8 mouse cellular contexts compared by ENCODE assay signal in the genomic region with DNA sequence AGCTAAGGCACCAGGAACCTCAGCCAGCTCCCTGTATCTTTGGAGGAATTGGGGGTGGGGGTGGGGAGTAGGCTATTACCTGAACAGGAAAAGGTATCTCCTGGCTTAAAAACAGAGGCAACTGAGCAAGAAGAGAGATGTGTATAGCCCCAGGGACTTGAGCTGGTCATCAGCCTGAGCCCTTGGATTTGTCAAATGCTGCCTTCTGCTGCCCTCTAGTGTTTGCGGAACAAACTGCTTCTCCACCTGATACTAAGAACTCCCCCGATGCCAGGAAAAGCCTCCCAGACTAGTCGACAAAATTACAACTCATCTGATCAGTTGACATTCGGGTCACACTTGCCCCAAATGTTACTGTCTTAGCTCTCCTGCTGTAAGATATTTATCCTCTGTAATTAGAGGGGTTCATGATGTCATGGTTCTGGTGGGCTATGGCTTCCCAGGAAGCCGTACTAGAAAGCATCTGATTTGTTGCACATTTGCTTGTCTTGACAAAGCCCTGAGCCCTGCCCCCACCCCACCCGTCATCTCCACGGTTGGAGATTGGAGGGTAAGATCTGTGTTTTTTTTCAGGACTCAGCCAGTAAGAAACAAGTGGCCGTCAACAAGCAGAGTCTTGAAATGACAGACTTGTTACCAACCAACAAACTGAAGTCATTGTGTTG. TPM values are rescaled to one million over a fixed set of nuclear protein-coding genes. Genes with fewer than 3 reads are reported as not detected.
DNase-seq lines count a peak whose midpoint lies in the region; ATAC-seq lines count a peak whose summit lies in the region.

No protein-coding gene starts in this region.

- H3K9ac ChIP-seq in lung, embryonic 16.5 days (ENCODE audit: low read length): no peak overlapping the region

- peaks cover 17% of the 10 kb centered on the region for H3K36me3 ChIP-seq in hindbrain, embryonic 10.5 days
- no peaks in the 10 kb centered on the region for H3K36me3 ChIP-seq in lung, embryonic 16.5 days (ENCODE audit: control insufficient read depth, insufficient read depth, low read length)

- DNase-seq in MN1 (ENCODE audit: low spot score): peak; percentile 60
- peak; percentile 74 for DNase-seq in cerebellum, adult 8-10 months
- DNase-seq in hindbrain, embryonic 10.5 days (ENCODE audit: low spot score): peak; percentile 82
- peak; percentile 82 for DNase-seq in layer of hippocampus, adult 9-10 months (ENCODE audit: low spot score)
- peak; percentile 63 for DNase-seq in ovary, postnatal 36 days (ENCODE audit: low spot score)
- DNase-seq in thymus, postnatal 14 days: peak; percentile 66

- WGBS in hindbrain, embryonic 10.5 days: 16% methylated on average over 8 of the region's 8 CpGs
- WGBS in lung, embryonic 16.5 days: 11% methylated on average over 8 of the region's 8 CpGs

- peak; percentile 88 for ATAC-seq in frontal cortex, adult (ENCODE audit: low TSS enrichment)
- ATAC-seq in lung, embryonic 16.5 days (ENCODE audit: low read depth): peak; percentile 83

- H3K27ac ChIP-seq in hindbrain, embryonic 10.5 days: no peak overlapping the region
- no peak overlapping the region for H3K27ac ChIP-seq in lung, embryonic 16.5 days (ENCODE audit: low read length)

- H3K27me3 ChIP-seq in hindbrain, embryonic 10.5 days (ENCODE audit: insufficient read depth, poor library complexity, severe bottlenecking): no peaks in the 10 kb centered on the region
- H3K27me3 ChIP-seq in lung, embryonic 16.5 days (ENCODE audit: control insufficient read depth, insufficient read depth, low read depth, low read length): no peaks in the 10 kb centered on the region

- H3K4me3 ChIP-seq in hindbrain, embryonic 10.5 days: no peak overlapping the region
- no peak overlapping the region for H3K4me3 ChIP-seq in lung, embryonic 16.5 days (ENCODE audit: low read length)

- peaks cover 4% of the 10 kb centered on the region; the same call in 1 of the 2 replicates for H3K9me3 ChIP-seq in hindbrain, embryonic 10.5 days
- no peaks in the 10 kb centered on the region for H3K9me3 ChIP-seq in lung, embryonic 16.5 days (ENCODE audit: control insufficient read depth, low read length)

- H3K4me2 ChIP-seq in lung, embryonic 16.5 days (ENCODE audit: low read depth, low read length): no peak overlapping the region

- H3K4me1 ChIP-seq in hindbrain, embryonic 10.5 days (replicated peaks): peaks cover 14% of the 10 kb centered on the region
- no peaks in the 10 kb centered on the region for H3K4me1 ChIP-seq in lung, embryonic 16.5 days (replicated peaks; ENCODE audit: control insufficient read depth, insufficient read depth, low read length)

RNA-seq across cellular contexts. Expression of gene Tfam, which starts 19.7 kb away (rescaled TPM):
- 66.9 and 78.3 TPM in 2 replicates for polyA plus RNA-seq in hindbrain, embryonic 10.5 days (2016; fragmentation: Nextera tagmentation; extraction: Ambion mirVana)
- polyA plus RNA-seq in lung, embryonic 16.5 days (2015; fragmentation: Nextera tagmentation; extraction: Ambion mirVana): 61.3 and 65.1 TPM in 2 replicates

RNA-seq across cellular contexts. Expression of gene Bicc1, which starts 58.9 kb away (rescaled TPM):
- 5.4 and 5.5 TPM in 2 replicates for polyA plus RNA-seq in hindbrain, embryonic 10.5 days (2016; fragmentation: Nextera tagmentation; extraction: Ambion mirVana)
- 18.7 and 19.1 TPM in 2 replicates for polyA plus RNA-seq in lung, embryonic 16.5 days (2015; fragmentation: Nextera tagmentation; extraction: Ambion mirVana)
